Mouse (Mus musculus): ENCODE measurements around the gene Serpina3k. TPM values are rescaled to one million over a fixed set of nuclear protein-coding genes. Genes with fewer than 3 reads are reported as not detected.
A peak's percentile ranks its signal among the peaks of the same experiment; 100 is the strongest.
"Not testable (repeated sequence)": the region's sequence is repeated elsewhere in the genome, so short reads cannot be mapped to it uniquely, and the experiment has no call there.

The Serpina3k gene
- polyA plus RNA-seq, 1 experiment from 2014 or later, result not detected

DNA sequence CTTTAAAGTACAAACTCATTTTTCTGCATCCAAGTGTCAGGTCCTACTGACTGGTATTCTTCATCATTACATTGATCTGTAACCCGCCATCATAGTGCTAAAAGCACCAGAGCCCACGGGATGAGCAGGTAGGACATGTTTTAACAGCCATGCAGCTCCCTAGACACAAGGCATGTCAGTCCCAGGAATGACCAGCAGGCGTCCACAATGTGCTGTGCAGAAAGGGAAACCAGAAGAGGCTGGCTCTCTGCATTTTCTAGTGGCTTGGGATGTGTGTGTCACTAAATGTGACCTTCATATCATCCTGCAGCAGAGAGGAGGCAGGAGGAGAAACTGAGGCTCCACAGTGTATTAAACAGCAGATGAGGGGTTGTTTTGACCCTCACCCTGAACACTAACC lies 13.5 kb downstream of the Serpina3k start:
- not testable (repeated sequence) for H3K27me3 ChIP-seq (replicated peaks; ENCODE audit: control insufficient read depth, insufficient read depth, low read length); H3K4me2 ChIP-seq (replicated peaks; ENCODE audit: low read depth); H3K4me3 ChIP-seq (ENCODE audit: low read depth, low read length); ATAC-seq; H3K9ac ChIP-seq (ENCODE audit: low read depth, low read length); H3K9me3 ChIP-seq (ENCODE audit: control insufficient read depth); H3K27ac ChIP-seq (ENCODE audit: low read depth, low read length); H3K36me3 ChIP-seq (ENCODE audit: control insufficient read depth, insufficient read depth); H3K4me1 ChIP-seq (replicated peaks; ENCODE audit: control insufficient read depth, insufficient read depth, low read length)
- WGBS, result 25% methylated on average over 3 of the region's 3 CpGs
- peak; percentile 68 for TF ChIP-seq CTCF (IDR thresholded peaks at IDR 0.05; ENCODE audit: low read depth)

DNA sequence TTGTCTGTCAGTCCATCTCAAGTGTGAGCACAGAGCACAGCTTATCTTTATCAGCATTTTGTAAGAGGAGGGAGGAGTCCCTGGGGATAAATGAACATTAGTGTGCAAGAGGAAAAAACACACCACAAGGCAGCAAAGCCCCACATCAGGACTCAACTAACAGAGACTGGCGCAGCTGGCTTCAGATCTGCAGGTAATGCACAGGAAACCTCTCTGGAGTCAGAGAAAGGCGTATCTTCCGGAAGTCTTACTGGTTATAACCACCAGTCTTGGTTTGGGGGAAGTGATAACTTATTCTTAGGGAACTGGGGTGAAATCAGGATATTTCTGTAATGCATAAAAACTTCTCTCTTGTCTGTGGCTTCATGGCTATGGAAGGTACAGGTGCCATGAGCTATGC lies 17.7 kb downstream of the Serpina3k start:
- 86% methylated on average over 3 of the region's 3 CpGs for WGBS
- no peak overlapping the region for H3K4me2 ChIP-seq (replicated peaks; ENCODE audit: low read depth)
- ATAC-seq, result no peak

DNA sequence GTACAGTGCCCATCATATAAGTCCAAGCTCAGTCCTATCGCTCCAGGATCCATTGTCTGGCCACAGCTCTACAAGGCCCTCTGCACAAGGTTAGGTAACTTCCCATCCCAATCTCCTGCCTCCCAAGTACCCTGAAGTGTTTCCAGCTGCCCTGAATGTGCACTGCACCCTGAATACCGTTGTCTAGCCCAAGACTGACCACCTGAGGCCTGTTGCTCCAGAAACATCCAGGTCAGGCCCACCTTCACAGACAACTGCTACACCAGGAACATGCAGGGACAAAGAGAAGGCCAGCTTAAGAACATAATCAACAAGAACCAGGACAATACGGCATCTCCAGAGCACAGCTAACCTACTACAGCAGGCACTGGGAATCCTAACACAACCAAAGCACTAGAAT lies 31.7 kb downstream of the Serpina3k start:
- H3K27me3 ChIP-seq (replicated peaks; ENCODE audit: control insufficient read depth, insufficient read depth, low read length), result no peaks in the 10 kb centered on the region
- H3K4me3 ChIP-seq (ENCODE audit: low read depth, low read length), result no peak overlapping the region
- no peaks in the 10 kb centered on the region for H3K9me3 ChIP-seq (ENCODE audit: control insufficient read depth)
- no peaks in the 10 kb centered on the region for H3K36me3 ChIP-seq (ENCODE audit: control insufficient read depth, insufficient read depth)
- H3K9ac ChIP-seq (ENCODE audit: low read depth, low read length), result no peak overlapping the region
- TF ChIP-seq CTCF (IDR thresholded peaks at IDR 0.05; ENCODE audit: low read depth), result no peak
- no peak overlapping the region for H3K27ac ChIP-seq (ENCODE audit: low read depth, low read length)
- H3K4me2 ChIP-seq (replicated peaks; ENCODE audit: low read depth), result no peak overlapping the region
- ATAC-seq, result no peak
- WGBS, result 86% methylated on average over 3 of the region's 3 CpGs
- no peaks in the 10 kb centered on the region for H3K4me1 ChIP-seq (replicated peaks; ENCODE audit: control insufficient read depth, insufficient read depth, low read length)

More for the DNA sequence above, 17.7 kb downstream of the Serpina3k start:
- Histone ChIP-seq H3K27me3 (replicated peaks; ENCODE audit: control insufficient read depth, insufficient read depth, low read length) (no peaks in the 10 kb centered on the region), H3K9me3 (ENCODE audit: control insufficient read depth) (no peaks in the 10 kb centered on the region), H3K27ac (ENCODE audit: low read depth, low read length) (no peak overlapping the region), H3K36me3 (ENCODE audit: control insufficient read depth, insufficient read depth) (no peaks in the 10 kb centered on the region), H3K9ac (ENCODE audit: low read depth, low read length) (no peak overlapping the region), H3K4me1 (replicated peaks; ENCODE audit: control insufficient read depth, insufficient read depth, low read length) (no peaks in the 10 kb centered on the region), H3K4me3 (ENCODE audit: low read depth, low read length) (no peak overlapping the region)
- TF ChIP-seq CTCF (IDR thresholded peaks at IDR 0.05; ENCODE audit: low read depth), result no peak

DNA sequence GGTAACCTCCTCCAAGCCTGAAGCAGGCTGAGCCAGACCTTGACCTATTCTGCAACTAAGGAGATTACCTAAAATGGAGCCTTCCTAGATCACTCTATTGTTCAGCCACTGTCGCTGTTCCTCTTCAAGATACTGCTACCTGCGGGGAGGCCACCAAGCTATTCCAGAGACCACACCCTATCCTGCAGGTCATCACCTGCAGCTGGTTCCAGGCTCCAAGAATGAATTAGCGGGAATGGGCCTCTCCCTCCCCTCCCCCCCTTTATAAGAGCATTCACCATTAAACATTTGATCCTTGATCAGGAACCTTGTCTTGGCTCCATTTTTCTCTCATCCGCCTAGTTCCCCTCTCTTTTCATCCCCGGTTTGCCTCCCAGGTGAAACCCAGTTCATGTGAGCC lies 38.9 kb downstream of the Serpina3k start:
- H3K9ac ChIP-seq (ENCODE audit: low read depth, low read length); H3K27ac ChIP-seq (ENCODE audit: low read depth, low read length); H3K4me1 ChIP-seq (replicated peaks; ENCODE audit: control insufficient read depth, insufficient read depth, low read length); H3K36me3 ChIP-seq (ENCODE audit: control insufficient read depth, insufficient read depth); H3K4me3 ChIP-seq (ENCODE audit: low read depth, low read length); H3K4me2 ChIP-seq (replicated peaks; ENCODE audit: low read depth); H3K27me3 ChIP-seq (replicated peaks; ENCODE audit: control insufficient read depth, insufficient read depth, low read length); ATAC-seq; H3K9me3 ChIP-seq (ENCODE audit: control insufficient read depth): not testable (repeated sequence)
- 81% methylated on average over 5 of the region's 5 CpGs for WGBS

DNA sequence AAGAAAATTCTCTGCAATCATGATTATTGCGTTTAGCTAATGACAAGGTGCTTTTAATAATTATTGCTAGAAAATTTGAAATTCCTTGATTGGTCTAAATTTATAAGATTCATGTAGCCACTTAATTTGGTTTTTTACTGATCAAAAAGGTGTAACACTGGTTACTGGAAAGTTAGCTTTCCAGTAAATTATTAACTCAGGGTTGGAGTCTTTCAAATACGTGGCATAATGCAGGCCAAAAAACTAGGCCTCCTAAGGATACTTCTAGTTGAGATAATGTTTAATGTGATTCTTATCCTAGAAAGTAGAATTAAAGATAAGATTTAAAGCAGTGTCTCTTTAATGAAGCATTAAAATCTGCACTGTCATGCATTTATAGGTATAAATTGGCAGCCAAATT lies 40.1 kb downstream of the Serpina3k start:
- not testable (repeated sequence) for H3K4me3 ChIP-seq (ENCODE audit: low read depth, low read length); H3K36me3 ChIP-seq (ENCODE audit: control insufficient read depth, insufficient read depth); H3K27me3 ChIP-seq (replicated peaks; ENCODE audit: control insufficient read depth, insufficient read depth, low read length); H3K4me2 ChIP-seq (replicated peaks; ENCODE audit: low read depth); H3K9me3 ChIP-seq (ENCODE audit: control insufficient read depth); H3K27ac ChIP-seq (ENCODE audit: low read depth, low read length); H3K9ac ChIP-seq (ENCODE audit: low read depth, low read length); H3K4me1 ChIP-seq (replicated peaks; ENCODE audit: control insufficient read depth, insufficient read depth, low read length); ATAC-seq
- WGBS, result 54% methylated on average over 2 of the region's 2 CpGs

DNA sequence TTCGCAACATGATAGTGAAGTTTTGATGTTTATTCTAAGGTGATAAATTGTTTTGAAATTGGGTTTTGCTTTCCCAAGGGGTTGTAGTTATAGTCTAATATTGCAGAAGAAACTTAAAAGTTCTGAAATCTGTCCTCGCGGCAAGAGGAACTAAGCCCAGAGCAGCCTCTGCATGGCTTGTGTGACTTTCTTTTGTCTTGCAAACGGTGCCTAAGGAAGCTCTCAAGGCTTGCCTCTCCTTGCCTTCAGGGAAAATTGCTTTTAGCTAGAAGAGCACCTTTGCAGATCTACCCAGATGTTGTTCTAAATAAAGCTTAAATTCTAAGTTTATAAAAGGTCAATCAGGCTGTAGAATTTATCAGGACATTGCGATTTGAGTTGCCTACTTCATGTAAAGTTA lies 40.5 kb downstream of the Serpina3k start:
- H3K27me3 ChIP-seq (replicated peaks; ENCODE audit: control insufficient read depth, insufficient read depth, low read length); H3K36me3 ChIP-seq (ENCODE audit: control insufficient read depth, insufficient read depth); H3K4me1 ChIP-seq (replicated peaks; ENCODE audit: control insufficient read depth, insufficient read depth, low read length); ATAC-seq; H3K9me3 ChIP-seq (ENCODE audit: control insufficient read depth); H3K27ac ChIP-seq (ENCODE audit: low read depth, low read length); H3K4me2 ChIP-seq (replicated peaks; ENCODE audit: low read depth); H3K9ac ChIP-seq (ENCODE audit: low read depth, low read length); H3K4me3 ChIP-seq (ENCODE audit: low read depth, low read length): not testable (repeated sequence)
- WGBS, result 65% methylated on average over 5 of the region's 5 CpGs

DNA sequence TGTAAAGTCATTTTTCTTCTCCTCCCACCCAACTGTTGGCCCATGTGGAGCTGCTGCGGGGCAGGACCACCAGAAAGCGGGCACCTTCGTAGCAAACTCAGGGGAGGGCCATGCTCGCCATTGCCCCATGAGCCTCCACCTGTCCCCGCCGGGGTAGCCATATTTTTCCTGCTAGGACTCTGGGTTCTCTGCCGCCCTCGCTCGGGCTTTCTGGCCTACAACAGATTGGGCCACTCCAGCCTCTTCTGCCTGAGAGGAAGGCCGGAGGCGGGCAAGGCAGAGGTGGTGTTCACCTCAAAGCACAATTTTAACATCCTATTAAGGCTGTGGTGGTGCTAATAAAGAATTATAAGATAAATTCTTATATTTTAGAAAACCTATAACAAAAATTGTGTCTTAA lies 41.6 kb downstream of the Serpina3k start:
- WGBS, result 94% methylated on average over 11 of the region's 11 CpGs
- Histone ChIP-seq H3K4me2 (replicated peaks; ENCODE audit: low read depth) (no peak overlapping the region), H3K4me1 (replicated peaks; ENCODE audit: control insufficient read depth, insufficient read depth, low read length) (no peaks in the 10 kb centered on the region), H3K27ac (ENCODE audit: low read depth, low read length) (no peak overlapping the region), H3K27me3 (replicated peaks; ENCODE audit: control insufficient read depth, insufficient read depth, low read length) (no peaks in the 10 kb centered on the region), H3K9me3 (ENCODE audit: control insufficient read depth) (no peaks in the 10 kb centered on the region), H3K4me3 (ENCODE audit: low read depth, low read length) (no peak overlapping the region), H3K9ac (ENCODE audit: low read depth, low read length) (no peak overlapping the region), H3K36me3 (ENCODE audit: control insufficient read depth, insufficient read depth) (no peaks in the 10 kb centered on the region)
- no peak for ATAC-seq
- no peak for TF ChIP-seq CTCF (IDR thresholded peaks at IDR 0.05; ENCODE audit: low read depth)

DNA sequence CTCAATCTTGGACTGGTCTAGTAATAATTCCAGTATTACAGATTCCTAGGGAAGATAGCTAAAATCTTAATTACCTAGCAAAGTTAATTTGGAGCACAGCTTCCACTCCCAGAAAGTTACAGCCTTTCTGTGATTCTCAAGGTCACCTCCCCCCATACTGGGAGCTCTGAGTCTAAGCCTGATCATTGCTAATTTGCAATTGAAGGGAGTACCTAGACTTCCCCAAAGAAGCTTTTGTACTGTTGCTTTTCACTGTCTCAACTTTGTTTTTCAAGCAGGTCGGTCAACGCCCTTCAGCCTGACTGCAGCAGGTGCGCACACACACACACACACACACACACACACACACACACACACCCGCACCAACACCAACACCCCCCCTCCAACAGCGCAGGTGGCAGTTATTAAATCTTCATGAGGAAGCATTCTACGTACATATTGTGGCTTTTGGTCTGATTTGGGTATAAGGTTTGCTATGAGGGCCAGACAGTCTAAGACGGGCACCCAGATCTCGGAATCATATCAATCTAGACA lies 42.9 kb downstream of the Serpina3k start:
- 95% methylated on average over 8 of the region's 8 CpGs for WGBS
- H3K9ac ChIP-seq (ENCODE audit: low read depth, low read length); H3K4me1 ChIP-seq (replicated peaks; ENCODE audit: control insufficient read depth, insufficient read depth, low read length); H3K9me3 ChIP-seq (ENCODE audit: control insufficient read depth); ATAC-seq; H3K27ac ChIP-seq (ENCODE audit: low read depth, low read length); H3K36me3 ChIP-seq (ENCODE audit: control insufficient read depth, insufficient read depth); H3K27me3 ChIP-seq (replicated peaks; ENCODE audit: control insufficient read depth, insufficient read depth, low read length); H3K4me2 ChIP-seq (replicated peaks; ENCODE audit: low read depth); H3K4me3 ChIP-seq (ENCODE audit: low read depth, low read length): not testable (repeated sequence)

DNA sequence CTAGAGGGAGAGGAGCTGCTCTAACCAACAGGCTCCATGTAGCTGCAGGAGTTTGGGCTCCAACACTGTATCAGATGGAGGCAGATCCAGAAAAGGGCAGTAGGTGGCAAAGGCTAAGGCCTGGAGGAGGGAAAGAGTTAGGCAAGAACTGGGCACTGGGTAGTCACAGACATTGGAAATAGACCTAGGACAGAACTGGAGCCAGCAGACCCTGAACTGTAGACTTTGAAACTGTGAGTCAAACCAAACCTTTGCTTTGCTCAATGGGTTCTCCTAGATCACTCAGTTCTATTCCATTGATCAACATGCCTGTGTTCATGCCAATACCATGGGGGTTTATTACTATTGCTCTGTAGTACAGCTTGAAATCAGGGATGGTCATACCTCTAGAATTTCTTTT lies 47.7 kb downstream of the Serpina3k start:
- not testable (repeated sequence) for H3K27ac ChIP-seq (ENCODE audit: low read depth, low read length); H3K4me1 ChIP-seq (replicated peaks; ENCODE audit: control insufficient read depth, insufficient read depth, low read length); H3K4me2 ChIP-seq (replicated peaks; ENCODE audit: low read depth); H3K4me3 ChIP-seq (ENCODE audit: low read depth, low read length); H3K9me3 ChIP-seq (ENCODE audit: control insufficient read depth); H3K27me3 ChIP-seq (replicated peaks; ENCODE audit: control insufficient read depth, insufficient read depth, low read length); H3K36me3 ChIP-seq (ENCODE audit: control insufficient read depth, insufficient read depth); H3K9ac ChIP-seq (ENCODE audit: low read depth, low read length); ATAC-seq

DNA sequence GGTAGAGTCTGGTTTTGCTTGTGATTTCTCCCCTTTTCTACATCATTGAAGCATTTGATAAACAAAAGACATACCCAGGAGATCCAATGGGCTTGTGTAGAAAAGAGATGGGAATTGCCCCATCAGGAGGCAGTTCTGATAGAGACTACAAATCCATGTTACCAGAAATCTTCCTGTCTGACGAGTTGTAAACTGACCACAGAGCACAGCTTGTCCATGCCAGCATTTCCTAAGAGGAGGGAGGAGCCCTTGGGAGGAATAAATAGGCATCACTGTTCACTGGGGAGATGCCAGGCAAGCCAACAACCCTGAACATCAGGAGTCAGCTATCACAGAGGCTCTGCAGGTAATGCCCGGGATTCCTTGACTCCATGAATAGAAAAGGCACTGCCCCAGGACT lies 48.6 kb downstream of the Serpina3k start:
- WGBS, result 51% methylated on average over 2 of the region's 2 CpGs
- H3K36me3 ChIP-seq (ENCODE audit: control insufficient read depth, insufficient read depth); H3K27ac ChIP-seq (ENCODE audit: low read depth, low read length): not testable (repeated sequence)

More for the DNA sequence above, 48.6 kb downstream of the Serpina3k start:
- not testable (repeated sequence) for H3K9ac ChIP-seq (ENCODE audit: low read depth, low read length); H3K4me3 ChIP-seq (ENCODE audit: low read depth, low read length); H3K4me1 ChIP-seq (replicated peaks; ENCODE audit: control insufficient read depth, insufficient read depth, low read length); ATAC-seq; H3K27me3 ChIP-seq (replicated peaks; ENCODE audit: control insufficient read depth, insufficient read depth, low read length); H3K9me3 ChIP-seq (ENCODE audit: control insufficient read depth); H3K4me2 ChIP-seq (replicated peaks; ENCODE audit: low read depth)
